Mouse (Mus musculus) liver, adult 2 months (tissue): ENCODE results near the gene Rbm20. TPM values are rescaled to one million over a fixed set of nuclear protein-coding genes. Genes with fewer than 3 reads are reported as not detected.

Experiments used
- DNase-seq: peaks from one replicate; pipeline ENCODE4 v3.0.0-alpha.2; 2011; ENCODE audit warnings: low read depth, low spot score; ENCODE audit errors: extremely low read depth
- H3K27ac ChIP-seq: fragments of 200-500 bp; replicated peaks from 2 replicates; pipeline ENCODE4 v1.5.1; 2012; ENCODE audit warnings: low read depth, mild to moderate bottlenecking, control low read depth, inconsistent platforms, low read length; ENCODE audit not compliant: insufficient read depth
- H3K27me3 ChIP-seq: fragments of 200-500 bp; 2 replicates; pipeline ENCODE4 v1.6.1; 2012; ENCODE audit warnings: mild to moderate bottlenecking, moderate library complexity, low read length, inconsistent platforms; ENCODE audit not compliant: control insufficient read depth, insufficient read depth
- H3K36me3 ChIP-seq: fragments of 200-500 bp; 2 replicates; pipeline ENCODE4 v1.6.1; 2012; ENCODE audit warnings: low read length, inconsistent platforms; ENCODE audit not compliant: control insufficient read depth, insufficient read depth
- H3K4me1 ChIP-seq: fragments of 200-500 bp; 2 replicates; pipeline ENCODE4 v1.6.1; 2011; ENCODE audit warnings: low read length; ENCODE audit not compliant: control insufficient read depth, insufficient read depth
- H3K4me3 ChIP-seq: fragments of 200-500 bp; 2 replicates; pipeline ENCODE4 v1.5.1; 2011; ENCODE audit warnings: low read depth, mild to moderate bottlenecking, control low read depth, low read length, moderate library complexity; ENCODE audit not compliant: insufficient read depth
- H3K79me2 ChIP-seq: fragments of 200-500 bp; 2 replicates; pipeline ENCODE4 v1.6.1; 2012; ENCODE audit warnings: inconsistent platforms, mild to moderate bottlenecking, low read length, moderate library complexity; ENCODE audit not compliant: control insufficient read depth, insufficient read depth
- H3K9ac ChIP-seq: fragments of 200-500 bp; 2 replicates; pipeline ENCODE4 v1.6.1; 2012; ENCODE audit warnings: low read depth, mild to moderate bottlenecking, control low read depth, inconsistent platforms, low read length
- CTCF ChIP-seq: fragments of 200-500 bp; IDR thresholded peaks from 2 replicates; pipeline ENCODE4 v1.5.1; 2011; ENCODE audit warnings: low read depth, low read length, control low read depth
- POLR2A ChIP-seq: fragments of 200-500 bp; IDR thresholded peaks from 2 replicates; pipeline ENCODE4 v1.6.1; 2011; ENCODE audit warnings: low read length, control low read depth; ENCODE audit not compliant: insufficient read depth; ENCODE audit errors: extremely low read depth
- WGBS: fragments of 180-500 bp; shearing (Covaris S2); methylation state at CpG from one replicate; pipeline ENCODE4 v1.1.7; 2018; 5-methylcytosine and 5-hydroxymethylcytosine counted together
- polyA plus RNA-seq: library from polyadenylated mRNA; depleted of rRNA; stranded (reverse); fragments of >200 nt; gene quantifications from 2 replicates; pipeline ENCODE4 v1.2.3, GENCODE M21; 2012
- total RNA-seq: library from RNA; depleted of rRNA; stranded (reverse); fragments of >200 nt; gene quantifications from 2 replicates; pipeline ENCODE4 v1.2.3, GENCODE M21; 2014

The Rbm20 gene
- total and polyA plus RNA-seq, 2 experiments, result 0.31 to 1.8 TPM

GRCm38 (mm10) chr19:53824872-53825680 lies 148.0 kb downstream of the Rbm20 start:
- Histone ChIP-seq H3K79me2 (no peaks in the 10 kb centered on the region), H3K27ac (peak overlapping the region; percentile 37), H3K4me3 (peak overlapping the region; percentile 53), H3K36me3 (no peaks in the 10 kb centered on the region), H3K27me3 (no peaks in the 10 kb centered on the region), H3K4me1 (no peaks in the 10 kb centered on the region), H3K9ac (peak overlapping the region; percentile 71)
- peak; percentile 76 for DNase-seq
- WGBS, result 74% methylated on average over 21 of the region's 21 CpGs
- TF ChIP-seq CTCF (no peak), POLR2A (no peak)

DNA sequence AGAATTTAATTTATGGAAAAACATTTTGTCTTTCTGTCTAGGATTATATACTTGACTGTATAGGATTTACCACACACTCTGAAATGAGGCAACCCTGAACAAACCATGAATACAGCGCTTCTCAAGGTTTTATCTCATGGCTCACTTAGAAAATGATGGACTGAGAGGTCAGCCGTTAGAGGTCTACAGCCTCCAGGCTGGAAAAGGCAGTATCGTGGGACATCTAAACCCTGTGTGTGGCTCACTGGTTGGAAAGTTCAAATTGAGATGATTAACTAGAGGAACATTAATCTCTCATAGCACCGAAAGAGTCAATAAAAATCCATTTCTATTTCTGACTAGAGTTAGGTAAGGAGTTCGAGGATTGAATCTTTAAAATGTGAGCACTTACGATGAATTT lies 152.9 kb downstream of the Rbm20 start:
- WGBS, result 57% methylated on average over 6 of the region's 6 CpGs
- H3K4me1 ChIP-seq, result no peaks in the 10 kb centered on the region
- no peaks in the 10 kb centered on the region for H3K79me2 ChIP-seq
- H3K36me3 ChIP-seq, result no peaks in the 10 kb centered on the region
- no peak overlapping the region for H3K27ac ChIP-seq
- DNase-seq, result no peak
- TF ChIP-seq POLR2A (no peak), CTCF (no peak)
- H3K27me3 ChIP-seq, result no peaks in the 10 kb centered on the region
- no peak overlapping the region for H3K4me3 ChIP-seq
- H3K9ac ChIP-seq, result no peak overlapping the region

- Histone ChIP-seq H3K4me3 (no peak overlapping the region), H3K36me3 (no peaks in the 10 kb centered on the region), H3K9ac (no peak overlapping the region), H3K27ac (no peak overlapping the region), H3K27me3 (no peaks in the 10 kb centered on the region), H3K4me1 (no peaks in the 10 kb centered on the region), H3K79me2 (no peaks in the 10 kb centered on the region)
- TF ChIP-seq POLR2A (no peak), CTCF (no peak)
- 17% methylated on average over 8 of the region's 8 CpGs for WGBS
- peak; percentile 22 for DNase-seq
Measured at GRCm38 (mm10) chr19:53830407-53831163, 153.5 kb downstream of the Rbm20 start.

GRCm38 (mm10) chr19:53831164-53831448 lies 154.0 kb downstream of the Rbm20 start:
- Histone ChIP-seq H3K4me3 (no peak overlapping the region), H3K27ac (no peak overlapping the region), H3K79me2 (no peaks in the 10 kb centered on the region), H3K9ac (no peak overlapping the region), H3K27me3 (no peaks in the 10 kb centered on the region), H3K4me1 (no peaks in the 10 kb centered on the region), H3K36me3 (no peaks in the 10 kb centered on the region)
- DNase-seq, result no peak
- WGBS, result 56% methylated on average over 3 of the region's 3 CpGs
- no peak for TF ChIP-seq CTCF
- TF ChIP-seq POLR2A, result no peak

GRCm38 (mm10) chr19:53832512-53832911 lies 155.4 kb downstream of the Rbm20 start:
- no peaks in the 10 kb centered on the region for H3K4me1 ChIP-seq
- H3K27ac ChIP-seq, result no peak overlapping the region
- H3K79me2 ChIP-seq, result no peaks in the 10 kb centered on the region
- WGBS, result 67% methylated on average over 7 of the region's 7 CpGs
- DNase-seq, result no peak
- H3K4me3 ChIP-seq, result no peak overlapping the region
- no peaks in the 10 kb centered on the region for H3K36me3 ChIP-seq
- H3K9ac ChIP-seq, result no peak overlapping the region
- TF ChIP-seq CTCF (no peak), POLR2A (no peak)
- no peaks in the 10 kb centered on the region for H3K27me3 ChIP-seq
